Mouse (Mus musculus) NIH3T3 (cell line): ENCODE data around the gene Tom1l2.

Experiments
- DNase-seq: peaks from one replicate; pipeline ENCODE4 v3.0.0-alpha.2; 2012; ENCODE audit warnings: low read depth

Tom1l2 gene

DNA sequence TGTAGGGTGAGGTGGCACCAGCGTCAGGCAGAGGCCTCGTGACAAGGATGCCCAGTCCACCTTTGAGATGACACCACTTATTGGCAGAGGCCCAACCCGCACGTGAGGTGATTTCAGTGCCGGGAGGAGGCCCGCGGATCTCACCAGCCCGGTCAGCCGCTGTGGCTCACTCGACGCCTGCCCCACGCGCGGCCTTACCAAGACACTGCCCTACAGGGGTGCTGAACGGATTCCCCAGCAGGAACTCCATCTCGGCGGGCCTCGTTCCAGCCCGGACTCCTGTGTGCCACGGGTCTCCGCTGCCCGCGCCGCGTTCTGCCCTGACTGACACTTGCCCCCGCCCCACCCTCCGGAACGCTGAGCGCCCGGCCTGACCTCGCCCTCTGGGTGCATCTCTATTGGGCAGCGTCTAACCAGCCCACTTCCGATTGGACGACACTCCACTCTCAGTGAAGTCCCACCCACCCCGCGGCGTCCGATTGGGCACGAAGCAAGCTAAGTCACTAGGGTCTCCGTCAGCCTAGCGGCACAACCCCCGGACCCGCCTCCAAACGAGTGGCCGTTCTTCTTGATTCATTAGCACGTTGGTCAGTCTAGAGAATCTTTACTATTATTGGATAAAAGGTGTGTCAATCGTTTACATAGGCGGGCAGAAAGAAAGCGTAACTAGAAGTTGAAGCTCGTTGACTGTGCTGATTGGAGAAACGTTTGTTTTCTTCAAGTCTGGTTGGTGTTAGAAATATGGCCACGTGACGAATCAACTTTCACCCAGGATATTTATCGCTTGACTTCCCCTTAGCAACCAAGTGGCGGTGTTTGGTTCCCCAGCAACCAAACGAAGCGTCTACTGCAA, at the start of gene Tom1l2, which contains the start of gene Drc3:
TSS of gene Tom1l2 (minus strand) at position 347 of the 853 bp plus-strand sequence.
TSS of gene Drc3 (plus strand) at position 771 of the 853 bp plus-strand sequence.
- DNase-seq: peak; percentile 100

DNA sequence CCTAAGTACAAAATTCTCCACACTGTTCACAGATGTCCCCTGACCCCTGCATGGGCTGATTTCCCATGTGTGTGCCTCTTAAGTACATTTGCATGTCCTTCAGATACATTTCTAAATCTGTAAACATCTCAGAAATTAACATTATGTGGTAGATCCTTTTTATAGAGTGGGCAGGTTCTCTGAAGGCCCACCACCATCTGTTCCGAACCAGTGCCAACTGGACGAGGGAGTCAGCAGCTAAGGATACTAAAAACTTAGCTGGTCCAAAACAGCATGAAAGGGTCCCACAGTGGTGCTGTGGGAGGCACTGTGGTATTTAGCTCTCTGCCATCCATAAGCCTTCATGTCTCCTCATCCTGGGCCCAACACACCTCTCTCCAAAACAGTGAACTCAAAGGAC, 44.5 kb upstream of the Tom1l2 start:
- DNase-seq: no peak

DNA sequence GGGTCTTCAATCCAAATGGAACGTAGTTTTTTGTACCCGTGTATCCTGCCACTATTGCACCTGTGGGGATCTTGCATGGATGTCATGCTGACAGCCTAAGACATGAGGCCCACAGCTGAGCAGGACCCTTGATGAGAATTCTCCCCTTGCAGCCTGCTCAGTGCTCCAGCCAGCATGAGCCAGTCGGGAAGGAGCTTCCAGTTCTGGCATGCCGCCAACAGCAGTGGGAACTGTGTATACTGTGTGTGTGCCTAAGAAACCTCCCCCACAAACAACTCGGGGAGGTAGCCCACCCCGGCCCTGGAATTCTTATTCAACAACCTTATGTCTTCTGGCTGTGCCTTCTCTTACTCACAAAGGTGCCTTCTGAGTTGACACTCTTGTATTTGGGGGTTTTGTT, 43.8 kb upstream of the Tom1l2 start:
- DNase-seq: peak; percentile 18

DNA sequence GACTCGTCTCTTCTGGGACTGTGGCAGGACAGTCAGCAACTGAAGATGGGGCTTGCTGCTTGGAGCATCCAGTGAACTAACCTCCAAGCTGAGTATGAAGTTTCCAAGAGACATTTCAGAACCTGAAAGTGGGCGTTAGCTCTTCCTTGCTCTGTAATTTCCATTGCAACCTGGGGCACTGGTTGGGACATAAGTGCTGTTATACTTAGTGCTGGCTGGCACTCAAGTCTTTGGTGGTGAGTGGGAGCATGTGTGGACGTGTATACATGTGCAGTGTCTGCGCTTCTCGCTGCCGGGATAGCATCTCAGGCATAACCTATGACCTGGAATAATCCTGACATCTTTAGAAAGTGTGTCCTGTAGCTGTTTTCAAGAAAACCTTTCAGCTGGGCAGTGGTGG, 38.6 kb upstream of the Tom1l2 start:
- DNase-seq: no peak

DNA sequence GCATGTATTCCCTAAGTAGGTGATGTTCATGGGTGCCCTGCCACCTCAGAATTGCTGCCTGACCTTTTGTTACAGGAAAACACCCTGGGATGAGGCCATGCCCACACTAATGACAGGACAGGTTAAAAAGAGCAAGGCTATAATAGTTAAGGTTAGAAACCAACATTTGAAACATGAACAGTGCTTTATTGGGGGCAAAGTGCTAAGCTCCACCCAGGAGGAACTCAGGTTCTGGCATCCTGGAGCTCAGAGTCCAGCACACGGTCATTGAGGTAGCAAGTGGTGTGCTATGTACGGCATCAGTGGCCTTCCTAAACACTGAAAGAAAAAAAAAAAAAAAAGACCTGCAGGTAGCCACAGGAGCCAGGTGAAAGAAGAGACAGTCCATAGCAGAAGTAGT, 35.2 kb upstream of the Tom1l2 start:
- no peak for DNase-seq

DNA sequence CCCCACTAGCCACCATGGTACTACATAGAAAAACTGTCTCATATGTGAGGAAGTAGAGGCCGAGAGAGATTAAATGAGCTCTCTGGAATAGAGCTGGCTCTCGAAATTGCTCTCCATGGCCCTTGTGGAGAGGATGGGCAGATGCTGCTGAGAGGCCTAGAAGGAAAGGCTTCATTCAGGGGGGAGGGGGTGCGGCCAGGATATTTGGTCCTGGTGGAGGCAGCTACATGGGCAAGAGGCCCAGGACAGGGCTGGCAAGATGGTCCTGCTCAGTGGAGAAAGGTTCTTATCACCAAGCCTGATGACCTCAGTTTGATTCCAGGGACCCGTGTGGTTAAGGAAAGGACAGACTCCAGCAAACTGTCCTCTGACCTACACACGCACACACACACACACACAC, 33.2 kb upstream of the Tom1l2 start:
- DNase-seq: no peak

DNA sequence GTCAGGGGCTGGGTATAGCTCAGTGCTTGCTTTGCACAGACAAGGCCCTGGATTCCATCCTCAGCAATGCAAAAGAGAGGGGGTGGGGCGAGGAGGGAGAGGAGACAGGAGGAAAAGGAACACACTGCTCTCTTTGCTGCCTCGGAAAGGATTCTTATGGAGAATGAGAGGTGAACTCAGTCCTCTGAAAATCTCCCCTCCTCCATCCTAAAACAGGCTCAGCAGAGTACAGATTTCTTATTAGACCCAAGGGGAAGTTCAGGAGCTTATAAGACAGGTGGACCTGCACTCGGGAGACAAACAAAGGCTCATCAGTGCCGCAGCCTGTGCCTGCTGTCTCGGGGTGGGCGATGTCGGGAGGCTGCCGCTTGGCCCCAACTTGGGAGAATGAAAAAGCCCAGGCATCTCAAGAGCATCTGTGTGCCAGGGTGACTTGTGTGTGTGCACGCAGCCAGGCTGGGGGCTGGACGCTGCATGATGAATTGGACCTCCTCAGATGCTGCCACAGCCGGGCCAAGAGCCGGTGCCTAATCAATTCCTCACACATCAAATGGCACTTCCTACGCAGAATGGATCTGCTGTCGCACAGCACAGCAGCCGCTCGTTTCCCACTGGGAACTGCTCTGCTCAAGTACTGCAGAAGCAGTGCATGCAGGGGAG, 32.2 kb upstream of the Tom1l2 start:
- DNase-seq: no peak

DNA sequence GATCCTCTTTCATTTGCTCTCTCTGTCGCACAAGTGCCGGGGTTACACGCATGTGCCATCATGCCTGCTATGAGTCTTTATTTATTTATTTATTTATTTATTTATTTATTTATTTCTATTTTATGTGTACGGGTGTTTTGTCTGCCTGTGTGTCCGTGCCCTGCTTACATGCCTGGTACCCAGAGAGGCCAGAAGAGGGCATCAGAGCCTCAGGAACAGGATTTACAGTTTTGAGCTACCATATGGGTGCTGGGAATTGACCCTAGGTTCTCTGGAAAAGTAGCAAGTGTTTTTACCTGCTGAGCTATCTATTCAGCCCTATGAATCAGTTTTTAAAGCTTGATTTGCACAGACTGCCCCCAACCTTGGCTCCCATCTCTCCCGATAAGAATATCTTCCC, 30.8 kb upstream of the Tom1l2 start:
- no peak for DNase-seq

DNA sequence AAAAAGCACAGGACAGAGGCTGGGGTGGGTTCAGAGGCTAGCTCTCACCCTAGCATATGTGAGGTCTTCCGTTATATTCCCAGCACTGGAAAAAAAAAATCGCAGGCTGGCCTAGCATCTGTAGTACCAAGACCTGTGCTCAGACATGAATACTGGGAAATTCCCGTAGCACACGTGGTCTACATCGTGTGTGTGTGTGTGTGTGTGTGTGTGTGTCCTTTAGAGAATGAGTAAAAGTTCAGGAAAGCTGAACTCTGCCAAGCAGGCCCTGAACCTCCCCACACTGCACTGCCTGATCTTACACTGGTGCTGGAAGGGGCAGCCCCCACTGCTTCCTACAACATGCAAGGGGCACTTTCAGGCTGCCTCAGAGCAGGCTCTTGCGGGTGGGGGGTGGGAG, 21.8 kb upstream of the Tom1l2 start:
- DNase-seq: peak; percentile 12

DNA sequence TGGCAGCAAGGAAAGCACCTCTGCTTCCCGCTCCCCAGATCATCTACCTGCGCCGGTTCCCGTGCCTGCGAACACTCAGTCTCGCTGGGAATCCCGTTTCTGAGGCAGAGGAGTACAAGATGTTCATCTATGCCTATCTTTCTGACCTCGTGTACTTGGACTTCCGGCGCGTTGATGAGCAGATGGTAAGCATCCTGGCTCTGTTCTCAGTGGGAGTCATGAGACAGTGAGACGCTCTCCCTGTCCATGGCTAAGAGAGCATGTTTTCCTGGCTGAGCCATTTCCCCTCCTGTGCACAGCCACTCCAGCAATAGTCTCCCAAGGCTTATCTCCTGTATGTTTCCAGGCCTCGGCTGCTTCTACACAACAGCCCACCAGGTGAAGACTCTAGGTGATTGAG, 17.7 kb upstream of the Tom1l2 start:
- DNase-seq: no peak

DNA sequence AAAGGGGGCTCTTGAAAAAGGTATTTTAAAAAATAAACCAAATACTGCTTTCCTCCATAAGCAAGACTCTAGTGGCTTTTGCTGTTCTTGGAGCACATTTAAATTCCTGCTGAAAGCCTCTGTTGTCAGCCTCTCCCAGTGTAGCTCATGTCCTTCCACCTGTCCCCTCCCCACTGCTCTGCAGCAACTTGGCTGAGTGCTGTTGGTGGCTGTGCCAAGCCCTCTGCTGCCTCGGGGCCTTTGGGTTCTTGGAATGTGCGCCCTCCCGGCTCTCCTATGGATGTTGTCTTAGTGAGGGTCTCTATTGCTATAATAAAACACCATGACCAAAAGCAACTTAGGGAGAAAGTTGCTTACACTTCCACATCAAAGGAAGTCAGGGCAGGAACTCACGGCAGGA, 16.7 kb upstream of the Tom1l2 start:
- DNase-seq: no peak

DNA sequence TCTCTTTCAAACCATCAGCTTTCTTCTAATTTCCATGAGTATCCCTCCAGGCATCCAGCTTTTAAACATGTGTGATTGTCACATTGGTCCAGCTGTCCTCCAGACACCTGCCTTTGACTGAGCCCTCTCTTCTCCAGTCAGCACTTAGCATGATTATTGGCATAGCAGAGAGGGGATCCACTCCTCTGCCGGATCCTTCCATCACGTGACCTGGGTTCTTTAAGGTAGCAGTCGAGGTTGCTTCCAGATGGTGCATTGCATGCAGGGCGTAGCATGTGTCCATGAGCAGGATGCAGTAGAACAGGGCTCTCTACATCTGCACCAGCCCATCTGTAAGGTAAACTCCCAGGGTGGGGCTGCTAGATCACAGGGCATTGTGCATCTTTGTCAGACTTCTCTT, 16.2 kb upstream of the Tom1l2 start:
- DNase-seq: no peak

DNA sequence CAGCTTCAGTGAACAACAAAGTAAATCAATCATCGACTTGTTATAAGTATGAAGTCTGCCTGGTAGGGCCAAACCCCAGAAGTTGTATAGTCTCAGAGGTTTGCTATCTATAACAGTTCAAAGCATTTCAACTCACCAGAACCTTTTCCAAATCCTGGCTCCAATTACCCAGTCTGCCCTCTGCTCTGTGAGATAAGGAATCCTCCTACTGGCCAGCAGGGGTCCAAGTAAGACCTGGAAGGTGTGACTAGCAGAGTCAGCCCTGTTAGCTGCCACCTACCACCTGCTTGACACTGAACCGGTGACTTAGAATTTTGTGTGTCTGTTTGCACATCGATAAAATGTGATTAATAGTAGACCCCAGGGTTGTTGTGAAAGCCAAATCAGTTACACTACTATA, 14.6 kb upstream of the Tom1l2 start:
- DNase-seq: no peak

DNA sequence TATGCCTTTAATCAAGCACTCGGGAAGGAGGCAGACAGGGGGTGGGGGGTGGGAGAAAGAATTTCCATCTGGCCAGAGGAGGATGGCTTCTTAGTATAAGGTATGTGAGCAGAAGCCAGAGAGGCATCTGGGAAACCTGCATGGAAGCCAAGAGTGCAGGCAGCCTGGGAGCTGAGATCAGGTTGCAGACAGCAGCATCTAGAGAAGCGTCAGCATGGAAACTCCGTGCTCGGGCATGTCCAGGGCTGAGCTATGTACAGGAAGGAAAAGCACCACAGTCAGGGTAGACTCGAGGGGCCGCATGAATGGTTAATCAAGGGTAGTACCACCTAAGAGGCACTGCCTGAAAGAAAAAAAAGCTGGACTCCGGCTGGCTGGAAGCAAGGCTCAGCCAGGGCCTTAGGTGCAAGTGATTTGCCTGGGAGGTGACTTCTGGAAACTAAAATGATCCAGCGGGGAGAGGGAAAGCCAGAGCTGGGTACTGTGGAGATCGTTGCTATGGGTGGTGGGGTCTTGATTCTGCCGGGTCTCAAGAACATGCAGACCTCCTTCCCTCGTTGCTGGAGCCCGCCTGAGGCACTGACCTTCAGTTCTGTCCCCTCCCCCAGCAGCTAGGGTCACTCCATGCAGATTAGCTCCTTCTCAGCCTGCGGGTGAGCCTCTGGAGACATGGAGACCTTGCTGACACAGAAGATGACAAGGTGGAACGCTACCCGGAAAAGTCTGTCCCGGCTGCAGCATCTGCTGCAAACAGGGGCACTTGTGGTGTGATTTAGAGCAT, 13.7 kb upstream of the Tom1l2 start:
- peak; percentile 33 for DNase-seq

DNA sequence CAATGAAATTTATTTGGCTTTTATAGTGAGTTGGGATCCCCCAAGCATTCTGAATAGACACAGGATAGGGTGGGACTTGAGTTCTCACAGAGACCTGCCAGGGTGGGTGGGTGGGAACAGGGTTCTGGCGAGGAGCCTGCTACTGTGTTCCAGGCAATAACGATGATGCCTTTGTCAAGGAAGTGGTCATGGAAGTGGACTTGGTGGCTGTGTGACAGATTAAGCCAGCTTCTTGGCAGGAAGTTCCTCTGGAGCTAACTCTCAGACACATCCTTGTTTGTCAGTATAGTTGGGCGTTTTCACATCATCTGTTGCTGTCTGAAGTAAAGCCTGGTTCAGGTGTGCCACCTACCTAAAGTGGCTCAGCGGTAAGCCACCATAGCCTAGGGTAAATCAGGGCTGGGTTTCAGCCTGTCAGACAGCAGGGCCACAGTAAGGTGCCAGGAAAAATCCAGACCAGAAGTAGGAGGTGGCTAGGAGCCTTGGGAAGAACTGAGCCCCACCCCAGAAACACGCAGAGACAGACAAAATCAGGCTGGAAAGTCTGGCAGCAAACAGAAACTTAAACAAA, 8.0 kb upstream of the Tom1l2 start:
- no peak for DNase-seq

DNA sequence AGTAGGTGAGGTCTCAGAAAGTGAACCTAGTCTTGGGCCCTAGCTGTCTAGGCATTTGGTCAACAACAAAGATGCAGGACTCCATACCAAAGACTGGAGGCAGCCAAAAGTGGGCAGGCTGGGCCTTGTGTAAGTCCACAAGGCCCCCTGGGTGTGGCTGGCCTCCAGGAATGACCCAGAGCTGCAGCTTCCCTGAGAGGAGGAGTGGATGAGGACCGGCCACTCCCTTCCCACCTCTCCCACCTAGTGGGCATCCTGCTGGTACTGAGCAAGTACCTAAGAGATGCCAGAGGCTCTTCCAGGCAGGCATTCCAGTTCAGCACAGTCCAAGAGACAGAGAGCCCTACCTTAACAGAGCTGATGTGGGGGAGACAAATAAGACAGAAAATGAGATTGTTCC, 7.2 kb upstream of the Tom1l2 start:
- DNase-seq: no peak

DNA sequence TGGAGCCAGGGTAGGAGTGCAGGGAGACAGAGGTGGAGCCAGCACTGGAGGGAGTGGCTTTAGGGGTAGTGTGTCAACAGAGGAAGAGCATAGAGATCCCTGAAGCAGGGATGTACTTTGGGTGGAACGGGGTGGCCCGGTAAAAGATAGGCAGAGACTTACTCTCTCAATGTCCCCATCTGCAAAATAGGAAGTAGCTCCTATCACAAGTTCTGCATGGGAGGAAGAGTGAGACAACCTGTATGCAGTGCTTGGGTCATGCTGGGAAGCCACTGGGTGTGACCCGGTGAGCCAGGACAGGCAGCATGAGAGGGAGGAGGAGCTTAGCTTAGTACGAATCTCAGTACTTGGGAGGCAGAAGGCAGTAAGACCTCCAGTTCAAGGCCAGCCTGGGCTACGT, 6.4 kb upstream of the Tom1l2 start:
- DNase-seq: no peak

DNA sequence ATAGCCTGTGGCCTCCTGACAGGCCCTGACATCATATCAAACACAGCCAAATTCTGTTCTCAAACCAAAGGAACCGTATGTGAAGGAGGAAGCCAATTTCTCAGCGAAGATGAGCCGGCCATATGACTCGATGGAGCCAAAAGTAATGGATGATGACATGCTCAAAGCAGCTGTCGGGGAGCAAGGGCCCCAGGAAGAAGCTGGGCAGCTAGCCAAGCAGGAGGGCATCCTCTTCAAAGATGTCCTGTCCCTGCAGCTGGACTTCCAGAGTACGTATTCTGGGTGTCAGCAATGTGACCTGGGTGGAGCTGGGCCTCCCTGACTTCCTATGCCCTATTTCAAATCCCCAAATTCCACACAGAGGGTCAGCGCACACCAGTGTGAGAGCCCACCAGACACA, 5.8 kb upstream of the Tom1l2 start:
- DNase-seq: no peak

DNA sequence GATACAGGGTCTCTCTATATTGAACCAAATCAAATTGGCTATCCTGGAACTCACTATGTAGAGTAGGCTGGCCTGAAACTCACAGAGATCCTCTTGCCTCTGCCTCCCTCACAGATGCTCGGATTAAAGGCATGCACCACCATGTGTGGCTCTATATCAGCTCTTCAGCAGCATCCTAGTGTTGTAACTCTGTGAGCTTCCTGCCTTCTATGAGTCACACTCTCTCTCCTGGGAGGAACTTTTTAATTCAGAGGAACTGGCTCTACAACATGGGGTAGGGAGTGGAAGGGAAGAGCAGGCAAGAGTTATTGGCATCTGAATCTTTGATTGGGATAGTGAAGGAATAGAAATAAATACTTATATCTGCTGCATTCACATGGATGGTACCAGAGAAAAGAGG, 4.4 kb upstream of the Tom1l2 start:
- peak; percentile 50 for DNase-seq

DNA sequence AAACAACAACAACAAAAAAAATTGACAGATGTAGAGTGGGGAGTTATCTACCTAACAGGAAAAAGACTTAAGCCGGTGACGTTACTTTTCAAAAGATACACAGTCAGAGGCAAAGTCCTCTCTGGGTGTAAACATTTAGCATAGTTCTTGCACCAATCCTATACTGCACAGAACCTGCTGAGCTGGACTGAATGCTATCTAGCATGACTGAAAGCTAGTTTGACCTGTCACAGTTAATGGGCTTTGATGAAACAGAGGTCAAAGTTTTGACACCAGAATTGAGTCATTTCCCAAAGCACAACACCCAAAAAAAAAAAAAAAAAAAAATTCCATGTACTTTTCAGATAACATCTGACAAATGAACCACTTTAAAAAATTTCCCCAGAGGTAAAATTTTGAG, 3.2 kb upstream of the Tom1l2 start:
- DNase-seq: no peak

DNA sequence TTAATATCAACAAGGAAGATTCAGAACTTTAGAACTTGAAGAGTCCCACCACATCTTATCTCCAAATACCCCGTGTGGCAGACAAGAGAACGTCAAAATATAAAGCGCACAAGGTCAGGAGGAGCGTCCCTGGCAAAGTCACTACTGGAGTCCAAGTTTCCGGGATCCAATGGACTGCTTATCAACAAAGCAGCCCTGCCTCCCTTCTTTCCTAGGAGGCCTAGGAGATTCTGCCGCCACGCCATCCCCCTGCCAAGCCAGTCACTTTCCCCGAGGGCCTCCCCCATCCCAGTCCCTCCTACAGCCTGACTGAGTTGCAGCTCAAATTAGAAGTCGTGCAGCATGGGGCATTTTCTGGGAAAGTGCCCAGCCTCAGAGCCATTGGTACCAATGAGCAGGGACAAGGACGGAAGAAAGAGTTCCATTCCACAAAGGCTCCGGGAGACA, 757 bp downstream of the Tom1l2 start:
- peak; percentile 29 for DNase-seq

DNA sequence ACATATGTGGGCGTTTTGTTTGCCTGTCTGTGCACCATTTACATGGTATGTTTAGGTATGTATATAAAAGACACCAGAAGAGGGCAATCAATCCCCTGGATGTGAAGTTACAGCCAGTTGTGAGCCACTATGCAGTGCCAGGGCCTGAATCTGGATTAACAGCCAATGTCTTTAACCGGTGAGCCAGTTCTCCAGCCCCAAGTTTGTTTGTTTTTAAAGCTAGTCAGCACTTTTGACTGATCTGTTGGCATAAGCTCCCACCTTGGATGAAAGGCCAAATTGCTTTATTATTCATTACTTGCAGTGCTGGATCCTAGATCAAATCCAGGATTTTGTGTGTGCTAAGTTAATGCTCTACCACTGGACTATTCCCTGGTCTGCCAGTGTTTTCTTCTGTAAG, 1.3 kb downstream of the Tom1l2 start:
- DNase-seq: peak; percentile 63
